ENCODE assay signal across 9 mouse cellular contexts in the genomic region with DNA sequence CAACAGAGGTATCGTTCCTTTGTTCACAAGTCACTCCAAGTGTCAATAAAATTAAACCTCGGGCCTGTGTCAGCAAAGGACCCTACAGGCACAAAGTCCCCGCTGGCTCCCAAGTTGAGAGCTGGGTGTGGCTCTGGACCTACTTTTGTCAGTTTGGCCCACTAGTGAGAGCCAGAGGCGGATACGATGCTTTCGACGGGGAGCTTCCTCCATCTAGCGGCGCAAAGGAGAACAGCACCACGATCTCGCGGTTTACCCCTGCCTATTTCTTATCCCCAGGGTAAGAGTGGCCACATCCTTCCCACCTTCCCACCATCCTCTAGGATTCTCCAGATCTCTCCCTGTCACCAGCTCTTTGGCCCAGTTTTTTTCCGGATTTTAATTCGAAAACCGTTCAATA. TPM values are rescaled to one million over a fixed set of nuclear protein-coding genes. Genes with fewer than 3 reads are reported as not detected.
DNase-seq lines count a peak whose midpoint lies in the region; ATAC-seq and TF ChIP-seq lines count a peak whose summit lies in the region.
"Had no signal": no experiment of that assay in that cellular context is flagged by ENCODE, and none has a peak within 500 bp of the region (broad histone marks: within the 10 kb centered on the region; RNA-seq: fewer than 3 reads in every experiment).

No protein-coding gene starts in this region.

- TF ChIP-seq CTCF in G1E (IDR thresholded peaks at IDR 0.05; ENCODE audit: low read depth, low read length), result peak; percentile 70

- no peaks in the 10 kb centered on the region for H3K9me3 ChIP-seq in G1E (replicated peaks)
- H3K9me3 ChIP-seq in forebrain, embryonic 15.5 days, result no peaks in the 10 kb centered on the region
- H3K9me3 ChIP-seq in lung, embryonic 15.5 days, result no peaks in the 10 kb centered on the region
- H3K9me3 ChIP-seq: heart, embryonic 13.5 days had no signal

- peak; percentile 29 for DNase-seq in G1E (ENCODE audit: low spot score)
- DNase-seq in c-Kit-positive CD71-positive TER-119-positive erythroid progenitor cells, embryonic 14.5 days (ENCODE audit: low spot score), result peak; percentile 20
- DNase-seq in layer of hippocampus, adult 18-20 months (ENCODE audit: low spot score in 2 of 2), result peak; percentile 55 to 86
- peak; percentile 73 for DNase-seq in ovary, postnatal 14 days (ENCODE audit: low spot score)
- DNase-seq in thymus, postnatal 36 days, result peak; percentile 33 to 40

- H3K4me3 ChIP-seq in G1E (ENCODE audit: low read depth, low read length), result no peak overlapping the region
- no peak overlapping the region for H3K4me3 ChIP-seq in forebrain, embryonic 15.5 days
- H3K4me3 ChIP-seq in lung, embryonic 15.5 days, result no peak overlapping the region
- H3K4me3 ChIP-seq: heart, embryonic 13.5 days had no signal

- no peaks in the 10 kb centered on the region for H3K36me3 ChIP-seq in G1E (replicated peaks)
- H3K36me3 ChIP-seq in forebrain, embryonic 15.5 days, result no peaks in the 10 kb centered on the region
- no peaks in the 10 kb centered on the region for H3K36me3 ChIP-seq in lung, embryonic 15.5 days
- H3K36me3 ChIP-seq: heart, embryonic 13.5 days had no signal

- WGBS in forebrain, embryonic 15.5 days, result 8% methylated on average over 15 of the region's 15 CpGs
- WGBS in lung, embryonic 15.5 days, result 5% methylated on average over 15 of the region's 15 CpGs

- H3K9ac ChIP-seq in forebrain, embryonic 15.5 days (replicated peaks), result no peak overlapping the region
- no peak overlapping the region for H3K9ac ChIP-seq in lung, embryonic 15.5 days
- H3K9ac ChIP-seq: heart, embryonic 13.5 days had no signal

- 0 out of 2 replicates have a peak, but pooled peaks have one; percentile 22 for ATAC-seq in G1E (ENCODE audit: extremely low read depth, insufficient number of reproducible peaks, low FRiP score, poor library complexity, severe bottlenecking)
- peak; percentile 78 for ATAC-seq in forebrain, embryonic 15.5 days (replicated peaks)
- peak; percentile 73 to 90 for ATAC-seq in hematopoietic stem cell, adult 5-6 weeks (replicated peaks in 1 of 2; ENCODE audit: insufficient read depth in 1 of 2, low FRiP score in 2 of 2, low TSS enrichment in 1 of 2, low read depth in 1 of 2, poor library complexity in 2 of 2, severe bottlenecking in 2 of 2)
- ATAC-seq in lung, embryonic 15.5 days (ENCODE audit: borderline replicate concordance, extremely low read depth, low FRiP score, low TSS enrichment), result peak; percentile 73; the same call in 1 of the 2 replicates

- no peak overlapping the region for H3K27ac ChIP-seq in forebrain, embryonic 15.5 days (replicated peaks)
- no peak overlapping the region for H3K27ac ChIP-seq in lung, embryonic 15.5 days
- H3K27ac ChIP-seq: heart, embryonic 13.5 days had no signal

- H3K4me1 ChIP-seq in G1E (ENCODE audit: insufficient read depth, low read depth, low read length), result no peaks in the 10 kb centered on the region
- no peaks in the 10 kb centered on the region for H3K4me1 ChIP-seq in forebrain, embryonic 15.5 days
- no peaks in the 10 kb centered on the region for H3K4me1 ChIP-seq in lung, embryonic 15.5 days
- H3K4me1 ChIP-seq: heart, embryonic 13.5 days had no signal

- H3K4me2 ChIP-seq in forebrain, embryonic 15.5 days (replicated peaks), result no peak overlapping the region
- H3K4me2 ChIP-seq in lung, embryonic 15.5 days, result no peak overlapping the region
- H3K4me2 ChIP-seq: heart, embryonic 13.5 days had no signal

- no peaks in the 10 kb centered on the region for H3K27me3 ChIP-seq in G1E (ENCODE audit: insufficient read depth, low read length)
- no peaks in the 10 kb centered on the region for H3K27me3 ChIP-seq in forebrain, embryonic 15.5 days
- no peaks in the 10 kb centered on the region for H3K27me3 ChIP-seq in lung, embryonic 15.5 days

RNA-seq across cellular contexts. Expression of gene D130052B06Rik, which starts 15.1 kb away (rescaled TPM):
- total RNA-seq in G1E (2014; fragmentation: Nextera tagmentation) (not detected in 2 replicates), G1E (2017) (0.11 TPM in 1 of 2 replicates, not detected in the other)
- polyA plus RNA-seq in G1E (2012), result not detected in 2 replicates
- polyA plus RNA-seq in forebrain, embryonic 15.5 days (2015; fragmentation: Nextera tagmentation; extraction: Ambion mirVana), result not detected in 2 replicates
- total RNA-seq in hematopoietic stem cell, adult 5-6 weeks (2017), result not detected in 2 replicates
- total RNA-seq in layer of hippocampus, adult 18-20 months (2021), result not detected
- polyA plus RNA-seq in lung, embryonic 15.5 days (2015; fragmentation: Nextera tagmentation; extraction: Ambion mirVana), result not detected in 2 replicates
- polyA plus RNA-seq: heart, embryonic 13.5 days had no signal

RNA-seq across cellular contexts. Expression of gene Gabrp, which starts 35.5 kb away (rescaled TPM):
- not detected in 2 replicates for total RNA-seq in G1E (2014; fragmentation: Nextera tagmentation)
- 0.05 and 0.12 TPM in 2 replicates for total RNA-seq in G1E (2017)
- not detected in 2 replicates for polyA plus RNA-seq in G1E (2012)
- polyA plus RNA-seq in forebrain, embryonic 15.5 days (2015; fragmentation: Nextera tagmentation; extraction: Ambion mirVana), result not detected in 2 replicates
- not detected in 2 replicates for total RNA-seq in hematopoietic stem cell, adult 5-6 weeks (2017)
- not detected for total RNA-seq in layer of hippocampus, adult 18-20 months (2021)
- 0.25 and 0.34 TPM in 2 replicates for polyA plus RNA-seq in lung, embryonic 15.5 days (2015; fragmentation: Nextera tagmentation; extraction: Ambion mirVana)

Comparison
In these comparisons a context has a peak if more than half of its experiments do, and no peak if none do; other contexts are left out.
1. ATAC-seq: peak in every context shown above with its lines; median percentile 82 in hematopoietic stem cell, adult 5-6 weeks; 78 in forebrain, embryonic 15.5 days; 73 in lung, embryonic 15.5 days; 22 in G1E.
2. DNase-seq: peak in every context shown above with its lines; median percentile 73 in ovary, postnatal 14 days; 70 in layer of hippocampus, adult 18-20 months; 36 in thymus, postnatal 36 days; 29 in G1E; 20 in c-Kit-positive CD71-positive TER-119-positive erythroid progenitor cells, embryonic 14.5 days.